Mouse (Mus musculus) hindbrain, embryonic 13.5 days (tissue): ENCODE measurements at regions not wholly inside any gene's neighbourhood (a gene's known extent, or its start where the extent isn't known, plus 50 kb on each side); places are given as distances from the start of the nearest gene placed in this dataset.

Source experiments
- ATAC-seq: fragments of 200-750 bp; cut with Nextera tagmentation; 2 replicates; pipeline ENCODE4 v1.8.0; 2017; ENCODE audit warnings: moderate TSS enrichment; ENCODE audit not compliant: low FRiP score
- H3K27ac ChIP-seq: fragments of 300-500 bp; sonication (generic); 2 replicates; pipeline ENCODE4 v1.5.1; 2015; ENCODE audit warnings: inconsistent platforms, mild to moderate bottlenecking, moderate library complexity
- H3K27me3 ChIP-seq: fragments of 300-500 bp; sonication (generic); 2 replicates; pipeline ENCODE4 v1.6.1; 2015; ENCODE audit warnings: mild to moderate bottlenecking, inconsistent platforms
- H3K36me3 ChIP-seq: fragments of 300-500 bp; sonication (generic); 2 replicates; pipeline ENCODE4 v1.6.1; 2015; ENCODE audit warnings: mild to moderate bottlenecking, inconsistent platforms
- H3K4me1 ChIP-seq: fragments of 300-500 bp; sonication (generic); replicated peaks from 2 replicates; pipeline ENCODE4 v1.6.1; 2015; ENCODE audit warnings: inconsistent platforms
- H3K4me2 ChIP-seq: fragments of 300-500 bp; sonication (generic); 2 replicates; pipeline ENCODE4 v1.6.1; 2015; ENCODE audit warnings: inconsistent platforms, mild to moderate bottlenecking, moderate library complexity
- H3K4me3 ChIP-seq: fragments of 300-500 bp; sonication (generic); 2 replicates; pipeline ENCODE4 v1.5.1; 2015; ENCODE audit warnings: mild to moderate bottlenecking, inconsistent platforms
- H3K9ac ChIP-seq: fragments of 300-500 bp; sonication (generic); 2 replicates; pipeline ENCODE4 v1.6.1; 2015; ENCODE audit warnings: mild to moderate bottlenecking, inconsistent platforms
- H3K9me3 ChIP-seq: fragments of 300-500 bp; sonication (generic); 2 replicates; pipeline ENCODE4 v1.6.1; 2016; ENCODE audit warnings: inconsistent platforms
- WGBS: fragments of 180-500 bp; shearing (Covaris S2); methylation state at CpG from one replicate; pipeline ENCODE4 v1.1.7; 2015; 5-methylcytosine and 5-hydroxymethylcytosine counted together

DNA sequence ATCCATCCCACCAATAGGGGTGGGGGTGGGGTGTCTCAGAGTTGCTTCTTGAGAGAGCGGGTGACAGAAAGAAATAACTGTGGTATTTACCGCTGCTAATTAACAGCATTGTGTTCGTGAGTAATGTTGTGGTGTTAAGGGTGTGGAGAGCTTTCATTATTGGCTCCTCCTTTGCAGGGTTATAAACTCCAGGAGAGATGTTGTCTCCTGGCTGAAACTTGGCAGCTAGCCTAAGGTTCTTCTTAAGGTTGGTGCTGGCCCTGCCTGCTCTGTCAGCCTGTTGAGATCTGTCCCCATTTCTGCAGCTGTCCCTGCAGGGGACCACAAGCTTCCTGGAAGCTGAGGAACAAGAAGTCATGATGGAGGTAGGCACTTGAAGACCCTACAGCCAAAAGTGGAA is 120.6 kb downstream of the Sox9 start:
- Histone ChIP-seq H3K27me3 (no peaks in the 10 kb centered on the region), H3K4me2 (no peak overlapping the region), H3K4me1 (no peaks in the 10 kb centered on the region), H3K9me3 (no peaks in the 10 kb centered on the region), H3K27ac (no peak overlapping the region), H3K4me3 (no peak overlapping the region), H3K36me3 (no peaks in the 10 kb centered on the region), H3K9ac (no peak overlapping the region)
- WGBS, result 81% methylated on average over 3 of the region's 3 CpGs
- no peak for ATAC-seq

DNA sequence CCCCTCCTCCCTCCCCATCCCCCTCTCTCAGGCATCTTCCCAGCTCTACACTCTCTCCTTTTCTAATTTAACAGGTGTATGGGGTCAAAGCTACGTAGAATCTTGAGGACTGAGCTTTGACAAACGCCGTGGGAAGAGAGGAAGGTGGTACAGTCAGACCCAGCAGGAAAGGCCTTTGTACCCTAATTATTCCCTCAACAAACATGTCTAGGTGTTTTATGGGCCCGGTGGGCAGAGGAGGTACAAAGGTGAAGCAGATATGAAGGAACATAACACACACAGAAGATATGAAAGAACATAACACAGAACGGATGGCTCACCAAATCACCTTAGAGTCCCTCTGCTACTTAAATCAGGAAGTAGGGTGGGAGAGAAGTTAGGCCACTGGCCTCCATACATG is 128.3 kb downstream of the Sox9 start:
- no peaks in the 10 kb centered on the region for H3K36me3 ChIP-seq
- H3K4me1 ChIP-seq, result 0 out of 2 replicates have a peak, but pooled peaks cover 6% of the 10 kb centered on the region
- ATAC-seq, result no peak
- no peaks in the 10 kb centered on the region for H3K9me3 ChIP-seq
- H3K4me2 ChIP-seq, result no peak overlapping the region
- H3K4me3 ChIP-seq, result no peak overlapping the region
- H3K27ac ChIP-seq, result no peak overlapping the region
- 88% methylated on average over 5 of the region's 5 CpGs for WGBS
- H3K9ac ChIP-seq, result no peak overlapping the region
- no peaks in the 10 kb centered on the region for H3K27me3 ChIP-seq

DNA sequence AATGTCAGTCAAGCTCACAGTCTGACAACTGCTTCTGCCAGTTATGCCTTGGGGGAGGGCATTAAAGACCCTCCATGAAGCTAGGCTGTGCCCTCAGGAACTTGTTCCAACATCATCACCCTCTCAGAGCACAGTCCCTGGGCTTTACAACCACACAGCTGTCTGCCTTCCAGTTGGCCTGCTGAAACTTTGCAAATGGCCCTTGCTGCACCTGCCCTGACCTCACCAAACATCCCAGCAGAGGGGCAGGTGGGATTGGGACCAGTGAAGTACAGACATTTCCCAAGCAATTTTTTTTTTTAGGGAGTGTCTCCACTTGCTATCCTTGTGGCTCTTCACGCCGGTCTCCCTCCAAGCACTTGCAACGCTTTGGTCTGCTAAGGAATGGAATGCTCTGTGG is 130.9 kb downstream of the Sox9 start:
- no peak overlapping the region for H3K4me3 ChIP-seq
- ATAC-seq, result no peak
- H3K36me3 ChIP-seq, result no peaks in the 10 kb centered on the region
- H3K27ac ChIP-seq, result no peak overlapping the region
- WGBS, result 85% methylated on average over 3 of the region's 3 CpGs
- H3K27me3 ChIP-seq, result no peaks in the 10 kb centered on the region
- H3K4me2 ChIP-seq, result no peak overlapping the region
- H3K4me1 ChIP-seq, result 0 out of 2 replicates have a peak, but pooled peaks cover 6% of the 10 kb centered on the region
- no peaks in the 10 kb centered on the region for H3K9me3 ChIP-seq
- H3K9ac ChIP-seq, result no peak overlapping the region

DNA sequence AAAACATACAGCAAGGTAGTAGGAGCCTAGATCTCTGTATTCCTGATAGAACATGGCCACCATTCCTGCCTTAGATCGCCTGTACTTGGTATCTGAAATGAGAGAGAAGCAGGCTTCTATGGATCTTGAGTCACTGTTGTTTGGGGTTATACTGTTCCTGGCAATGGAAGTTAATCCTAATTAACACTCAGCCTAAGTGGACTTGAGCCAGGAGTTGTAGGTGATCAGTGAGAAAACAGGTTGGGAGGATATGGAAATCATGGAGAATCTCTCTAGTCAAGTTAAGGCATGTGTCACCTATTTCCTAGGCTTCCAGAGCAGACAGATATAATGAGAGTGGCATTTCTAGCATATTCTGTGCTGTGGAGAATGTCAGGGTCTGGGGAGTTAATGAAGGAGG is 134.9 kb downstream of the Sox9 start:
- Histone ChIP-seq H3K9ac (no peak overlapping the region), H3K4me1 (no peaks in the 10 kb centered on the region), H3K4me3 (no peak overlapping the region), H3K27me3 (no peaks in the 10 kb centered on the region), H3K4me2 (no peak overlapping the region), H3K27ac (no peak overlapping the region), H3K36me3 (no peaks in the 10 kb centered on the region), H3K9me3 (no peaks in the 10 kb centered on the region)
- 88% methylated on average over 1 of the region's 1 CpGs for WGBS
- ATAC-seq, result no peak

DNA sequence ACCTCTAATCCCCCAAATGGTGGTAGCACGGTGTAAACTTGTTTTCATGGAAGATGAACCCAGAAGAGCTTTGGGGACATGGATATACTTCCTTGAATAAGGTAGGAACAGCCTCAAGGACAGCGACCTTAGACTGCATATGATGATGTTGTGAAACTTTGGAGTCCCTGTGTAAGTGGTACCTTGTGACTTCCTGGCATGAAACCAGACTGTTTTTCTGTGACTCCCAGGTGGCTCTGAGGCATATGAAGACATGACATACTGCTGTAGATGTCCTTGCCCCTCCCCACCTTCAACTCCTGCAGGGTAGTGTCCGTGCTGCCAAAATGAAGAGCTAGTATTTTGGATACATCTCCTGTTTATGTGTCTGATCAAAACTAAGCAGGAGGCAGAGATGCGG is 138.1 kb downstream of the Sox9 start:
- H3K36me3 ChIP-seq, result no peaks in the 10 kb centered on the region
- H3K27me3 ChIP-seq, result no peaks in the 10 kb centered on the region
- no peak overlapping the region for H3K9ac ChIP-seq
- H3K4me3 ChIP-seq, result no peak overlapping the region
- H3K4me1 ChIP-seq, result 0 out of 2 replicates have a peak, but pooled peaks cover 5% of the 10 kb centered on the region
- WGBS, result 92% methylated on average over 4 of the region's 4 CpGs
- no peak for ATAC-seq
- H3K9me3 ChIP-seq, result no peaks in the 10 kb centered on the region
- no peak overlapping the region for H3K27ac ChIP-seq
- no peak overlapping the region for H3K4me2 ChIP-seq

DNA sequence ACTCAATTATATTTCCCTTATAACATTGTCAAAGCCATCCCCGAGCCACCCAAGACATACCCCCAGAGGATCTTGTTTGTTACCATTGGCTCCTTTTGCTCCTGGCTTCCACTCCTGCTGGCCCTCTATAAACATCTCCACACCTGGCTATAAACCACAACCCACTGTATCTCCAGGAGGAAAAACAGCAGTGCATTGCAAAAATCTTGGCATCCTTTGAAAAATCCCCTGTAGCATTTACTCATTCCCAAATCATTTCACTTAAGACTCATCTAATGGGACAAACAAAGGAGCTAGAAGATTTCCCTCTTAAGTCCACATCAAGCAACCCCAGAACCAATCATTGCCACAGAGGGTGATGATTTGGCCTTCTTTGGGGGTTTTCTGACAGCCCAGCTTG is 142.6 kb downstream of the Sox9 start:
- H3K4me2 ChIP-seq, result no peak overlapping the region
- ATAC-seq, result no peak
- 78% methylated on average over 1 of the region's 1 CpGs for WGBS
- H3K4me3 ChIP-seq, result no peak overlapping the region
- H3K9me3 ChIP-seq, result no peaks in the 10 kb centered on the region
- H3K27me3 ChIP-seq, result no peaks in the 10 kb centered on the region
- H3K9ac ChIP-seq, result no peak overlapping the region
- H3K27ac ChIP-seq, result no peak overlapping the region
- no peaks in the 10 kb centered on the region for H3K36me3 ChIP-seq
- H3K4me1 ChIP-seq, result peaks cover 14% of the 10 kb centered on the region

DNA sequence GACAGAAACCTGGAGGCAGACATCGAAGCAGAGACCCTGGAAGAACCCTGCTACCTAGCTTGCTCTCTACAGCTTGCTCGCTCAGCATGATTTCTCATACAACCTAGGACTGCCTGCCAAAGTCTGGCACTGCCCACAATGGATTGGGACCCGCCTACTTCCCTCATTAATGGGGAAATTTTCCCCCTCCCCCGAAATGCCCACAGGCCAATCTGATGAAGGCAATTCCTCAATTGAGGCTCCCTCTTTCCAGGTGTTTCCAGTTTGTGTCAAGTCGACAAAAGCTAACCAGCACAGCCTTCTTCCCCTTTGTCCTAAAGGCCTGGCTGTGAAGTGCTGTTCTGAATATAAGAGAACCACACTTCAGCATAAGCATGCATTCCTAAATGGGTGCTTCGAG is 143.1 kb downstream of the Sox9 start:
- no peak for ATAC-seq
- Histone ChIP-seq H3K4me1 (peaks cover 14% of the 10 kb centered on the region), H3K4me3 (no peak overlapping the region), H3K9ac (no peak overlapping the region), H3K27me3 (no peaks in the 10 kb centered on the region), H3K9me3 (no peaks in the 10 kb centered on the region), H3K4me2 (no peak overlapping the region), H3K27ac (no peak overlapping the region), H3K36me3 (no peaks in the 10 kb centered on the region)
- WGBS, result 57% methylated on average over 6 of the region's 6 CpGs

DNA sequence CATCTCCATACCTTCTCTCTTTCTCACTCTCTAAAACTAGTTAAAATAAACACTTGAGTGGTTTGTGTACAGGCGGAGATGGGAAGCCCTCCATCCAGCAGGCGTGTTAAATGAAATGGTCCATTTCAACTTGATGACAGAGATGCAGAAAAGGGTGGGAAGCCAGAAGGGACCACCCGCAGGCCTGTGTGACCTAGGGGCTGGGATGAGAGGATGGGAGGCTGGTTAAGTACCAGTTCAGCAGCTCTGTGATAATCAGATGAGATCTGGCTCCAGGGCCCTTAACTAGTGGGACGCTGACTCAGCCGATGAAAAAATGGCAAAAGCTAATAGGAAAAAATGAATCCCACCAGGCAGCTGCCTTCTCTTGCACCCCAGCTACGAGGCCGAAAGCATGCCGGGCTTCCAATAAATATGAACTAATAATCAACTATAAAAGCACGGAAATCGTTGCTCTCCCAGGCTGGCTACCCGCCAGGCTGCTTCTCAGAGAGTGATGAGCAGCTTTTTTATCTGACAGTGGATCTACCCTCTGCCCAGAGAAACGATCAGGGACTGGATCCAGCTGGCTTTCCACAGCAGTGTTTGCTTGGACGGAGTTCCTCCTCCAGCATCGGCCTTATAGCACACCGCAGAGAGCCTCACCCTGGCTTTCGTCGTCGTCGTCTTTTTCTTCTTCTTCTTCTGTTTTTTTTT is 144.5 kb downstream of the Sox9 start:
- no peak overlapping the region for H3K4me2 ChIP-seq

DNA sequence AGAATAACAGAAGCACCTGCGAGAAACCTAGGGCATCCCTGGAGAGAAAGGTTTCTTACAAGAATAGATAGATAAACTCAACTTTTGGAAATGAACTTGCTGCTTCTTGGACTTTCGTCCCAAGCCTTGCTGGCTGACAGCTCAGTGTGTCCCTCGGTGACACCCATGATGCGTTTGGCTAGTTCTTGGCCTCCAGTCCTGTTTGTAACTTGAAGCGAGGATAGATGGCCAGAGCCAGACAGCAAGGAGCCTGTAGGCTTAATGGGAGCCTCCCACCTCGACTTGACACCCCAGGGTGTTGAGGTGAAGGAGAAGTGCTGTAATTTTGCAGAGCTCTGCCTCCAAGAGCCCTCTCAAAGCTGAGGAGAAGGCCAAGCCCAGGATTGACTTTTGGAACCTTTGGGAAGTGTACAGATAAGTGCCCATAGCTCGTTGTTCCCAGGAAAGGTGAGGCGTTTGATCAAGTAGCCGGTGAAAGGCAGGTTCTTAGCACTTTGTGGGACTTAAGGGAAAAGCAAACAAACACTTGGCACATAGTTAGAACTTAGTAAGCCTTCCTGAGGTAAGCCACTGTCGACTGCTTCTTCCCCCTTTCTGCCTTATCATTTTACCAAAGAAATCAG is 148.3 kb downstream of the Sox9 start:
- Histone ChIP-seq H3K4me3 (no peak overlapping the region), H3K4me2 (no peak overlapping the region), H3K9me3 (no peaks in the 10 kb centered on the region), H3K36me3 (no peaks in the 10 kb centered on the region), H3K4me1 (peaks cover 8% of the 10 kb centered on the region), H3K27me3 (no peaks in the 10 kb centered on the region), H3K9ac (no peak overlapping the region), H3K27ac (no peak overlapping the region)
- ATAC-seq, result no peak
- 86% methylated on average over 10 of the region's 10 CpGs for WGBS

More for the DNA sequence above, 144.5 kb downstream of the Sox9 start:
- Histone ChIP-seq H3K27ac (no peak overlapping the region), H3K9ac (no peak overlapping the region), H3K4me1 (peaks cover 14% of the 10 kb centered on the region), H3K27me3 (no peaks in the 10 kb centered on the region), H3K4me3 (no peak overlapping the region), H3K36me3 (no peaks in the 10 kb centered on the region), H3K9me3 (no peaks in the 10 kb centered on the region)
- WGBS, result 76% methylated on average over 19 of the region's 19 CpGs
- no peak for ATAC-seq

DNA sequence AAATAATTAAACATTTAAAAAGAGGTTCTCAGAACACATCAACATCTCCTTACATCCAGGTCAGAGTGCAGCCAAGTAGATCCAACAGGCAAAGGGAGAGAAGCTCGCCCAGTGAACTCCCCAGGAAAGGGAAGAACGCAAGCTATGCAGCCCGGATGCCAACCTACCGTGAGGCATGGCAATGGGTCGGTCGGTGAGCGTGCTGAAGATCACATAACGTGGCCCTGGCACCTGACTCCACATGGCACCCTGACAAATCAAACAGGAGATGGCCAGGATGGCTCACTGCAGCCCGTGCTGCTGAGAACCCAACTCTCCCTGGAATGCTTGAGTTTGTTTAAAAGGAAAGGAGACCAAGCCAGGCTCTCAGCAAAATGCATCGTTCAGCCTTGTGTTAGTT is 156.0 kb downstream of the Sox9 start:
- H3K9ac ChIP-seq, result no peak overlapping the region
- no peak overlapping the region for H3K4me3 ChIP-seq
- no peaks in the 10 kb centered on the region for H3K4me1 ChIP-seq
- no peak overlapping the region for H3K4me2 ChIP-seq
- H3K9me3 ChIP-seq, result no peaks in the 10 kb centered on the region
- WGBS, result 92% methylated on average over 10 of the region's 10 CpGs
- no peaks in the 10 kb centered on the region for H3K36me3 ChIP-seq
- H3K27ac ChIP-seq, result no peak overlapping the region
- H3K27me3 ChIP-seq, result no peaks in the 10 kb centered on the region
- ATAC-seq, result no peak

DNA sequence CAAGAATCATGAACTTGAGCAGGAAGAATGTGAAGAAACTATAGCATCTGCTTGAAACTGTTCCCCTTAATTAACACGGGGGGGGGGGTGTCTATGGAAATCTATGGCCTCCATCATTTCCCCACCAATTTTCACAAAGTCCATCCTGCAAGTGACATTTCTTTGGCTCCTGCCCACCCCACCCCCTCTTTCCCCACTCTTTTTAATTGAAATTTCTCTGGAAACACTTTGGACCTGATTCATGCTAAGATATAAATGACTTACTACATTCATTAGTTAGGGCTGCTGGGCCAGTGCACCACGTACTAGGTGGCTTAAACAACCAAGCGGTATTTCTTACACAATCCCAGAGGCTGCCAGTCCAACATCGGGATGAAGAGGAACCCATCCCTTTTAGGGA is 169.4 kb downstream of the Sox9 start:
- H3K9me3 ChIP-seq, result no peaks in the 10 kb centered on the region
- peaks cover 8% of the 10 kb centered on the region for H3K4me1 ChIP-seq
- H3K27me3 ChIP-seq, result no peaks in the 10 kb centered on the region
- ATAC-seq, result no peak
- 73% methylated on average over 4 of the region's 4 CpGs for WGBS
- H3K4me2 ChIP-seq, result no peak overlapping the region
- H3K4me3 ChIP-seq, result no peak overlapping the region
- no peaks in the 10 kb centered on the region for H3K36me3 ChIP-seq
- no peak overlapping the region for H3K9ac ChIP-seq
- no peak overlapping the region for H3K27ac ChIP-seq

DNA sequence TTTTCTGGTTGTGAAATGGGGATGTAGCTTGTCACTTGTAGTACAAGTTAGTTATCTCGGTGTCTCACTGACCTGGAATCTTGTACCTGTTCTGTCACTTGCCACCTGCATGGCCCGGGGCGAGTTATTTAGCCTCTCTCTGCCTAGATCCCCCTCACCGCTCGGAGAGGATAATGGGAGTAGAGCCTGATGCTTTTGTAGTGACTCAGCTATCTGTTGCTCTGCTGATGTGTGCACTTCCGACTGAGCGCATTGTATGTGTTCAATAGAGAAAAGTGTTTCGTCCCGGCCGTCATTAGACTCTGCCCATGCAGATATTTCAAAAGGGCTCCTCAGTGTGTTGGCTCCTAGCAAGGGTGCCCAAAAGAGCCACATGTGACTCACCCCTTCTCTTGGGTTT is 170.3 kb downstream of the Sox9 start:
- Histone ChIP-seq H3K36me3 (no peaks in the 10 kb centered on the region), H3K27me3 (no peaks in the 10 kb centered on the region), H3K4me3 (no peak overlapping the region), H3K9me3 (no peaks in the 10 kb centered on the region), H3K27ac (no peak overlapping the region), H3K4me2 (no peak overlapping the region), H3K4me1 (peaks cover 8% of the 10 kb centered on the region), H3K9ac (no peak overlapping the region)
- ATAC-seq, result no peak
- 45% methylated on average over 10 of the region's 10 CpGs for WGBS

DNA sequence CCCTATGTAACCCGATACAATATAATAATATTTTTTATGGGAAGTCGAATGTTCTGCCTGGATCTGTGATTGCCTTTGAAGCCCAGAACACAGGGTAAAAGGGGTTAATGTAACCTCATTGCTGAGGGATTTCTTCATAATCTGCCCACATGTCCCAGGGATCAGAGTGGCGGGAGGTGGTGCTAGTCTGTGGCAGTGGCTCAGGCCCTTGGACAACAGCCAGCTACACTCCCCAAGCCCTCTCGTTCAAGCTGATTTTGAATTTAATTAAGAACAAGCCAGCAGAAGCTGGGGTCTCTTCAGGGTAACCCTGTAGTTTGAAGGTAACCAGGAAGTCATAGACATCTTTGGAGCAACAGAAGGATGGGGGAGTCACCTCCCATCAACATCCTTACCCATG is 171.5 kb downstream of the Sox9 start:
- Histone ChIP-seq H3K9me3 (no peaks in the 10 kb centered on the region), H3K4me2 (no peak overlapping the region), H3K4me3 (no peak overlapping the region), H3K36me3 (no peaks in the 10 kb centered on the region), H3K4me1 (peaks cover 8% of the 10 kb centered on the region), H3K9ac (no peak overlapping the region), H3K27ac (no peak overlapping the region), H3K27me3 (0 out of 2 replicates have a peak, but pooled peaks cover 4% of the 10 kb centered on the region)
- ATAC-seq, result no peak
- WGBS, result 65% methylated on average over 4 of the region's 4 CpGs
